Mouse (Mus musculus): ENCODE measurements around the gene Asb11. TPM values are rescaled to one million over a fixed set of nuclear protein-coding genes. Genes with fewer than 3 reads are reported as not detected.

Gene Asb11
- not detected in 2 replicates for polyA plus RNA-seq (2016; fragmentation: Nextera tagmentation; extraction: Ambion mirVana)

DNA sequence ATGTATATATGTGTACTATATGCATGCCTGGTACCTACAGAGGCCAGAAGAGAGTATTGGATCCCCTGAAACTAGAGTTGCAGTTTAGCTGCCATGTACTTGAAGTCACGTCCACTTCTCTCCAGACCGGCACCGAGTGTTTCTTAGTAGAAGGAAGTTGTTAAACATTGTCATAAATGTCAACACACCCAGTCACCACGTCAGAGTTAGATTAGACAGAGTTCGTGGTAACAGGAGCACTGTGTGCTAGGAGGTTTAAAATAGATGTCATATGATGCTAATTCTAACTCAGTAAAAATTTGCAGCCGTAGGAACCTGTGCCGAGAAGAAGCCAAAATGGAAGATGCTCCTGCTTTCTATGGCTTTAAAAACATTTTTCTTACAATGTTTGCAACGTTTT, at the start of gene Asb11:
Asb11 (plus strand) TSS at position 286 of the 400 bp plus-strand sequence.
- Histone ChIP-seq H3K4me1 (peaks cover 6% of the 10 kb centered on the region; the same call in 1 of the 2 replicates), H3K9me3 (replicated peaks) (no peaks in the 10 kb centered on the region), H3K4me2 (no peak within 1 kb of the TSS), H3K36me3 (peaks cover 26% of the 10 kb centered on the region), H3K27me3 (replicated peaks) (no peaks in the 10 kb centered on the region), H3K27ac (no peak within 1 kb of the TSS), H3K9ac (no peak within 1 kb of the TSS), H3K4me3 (no peak within 1 kb of the TSS)
- WGBS (ENCODE audit: insufficient replicate concordance): 60% methylated on average over 8 of the region's 8 CpGs
- no peak for ATAC-seq

DNA sequence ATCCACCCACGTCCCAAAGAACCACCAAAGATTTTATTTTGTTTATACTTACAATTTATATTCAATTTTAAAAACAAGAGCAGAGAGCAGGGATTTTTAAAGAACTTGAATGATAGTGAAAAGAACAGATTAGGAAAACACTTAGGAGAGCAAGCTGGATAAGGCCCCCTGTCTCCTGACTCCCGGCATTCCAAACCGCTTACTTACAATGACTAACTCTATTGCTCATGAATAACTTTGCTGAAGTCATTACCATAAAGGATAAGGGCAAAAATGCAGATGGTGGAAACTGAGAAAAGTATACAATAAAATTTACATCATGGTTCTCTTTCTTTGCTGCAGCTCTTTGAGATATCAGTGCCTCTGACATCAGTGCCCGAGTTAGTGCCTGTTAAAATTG, 42.7 kb upstream of the Asb11 start:
- Histone ChIP-seq H3K9me3 (replicated peaks) (no peaks in the 10 kb centered on the region), H3K4me2 (no peak overlapping the region), H3K4me1 (no peaks in the 10 kb centered on the region), H3K9ac (no peak overlapping the region), H3K27ac (no peak overlapping the region), H3K4me3 (no peak overlapping the region), H3K27me3 (replicated peaks) (0 out of 2 replicates have a peak, but pooled peaks cover 4% of the 10 kb centered on the region), H3K36me3 (no peaks in the 10 kb centered on the region)
- WGBS (ENCODE audit: insufficient replicate concordance): 74% methylated on average over 4 of the region's 4 CpGs
- no peak for ATAC-seq

DNA sequence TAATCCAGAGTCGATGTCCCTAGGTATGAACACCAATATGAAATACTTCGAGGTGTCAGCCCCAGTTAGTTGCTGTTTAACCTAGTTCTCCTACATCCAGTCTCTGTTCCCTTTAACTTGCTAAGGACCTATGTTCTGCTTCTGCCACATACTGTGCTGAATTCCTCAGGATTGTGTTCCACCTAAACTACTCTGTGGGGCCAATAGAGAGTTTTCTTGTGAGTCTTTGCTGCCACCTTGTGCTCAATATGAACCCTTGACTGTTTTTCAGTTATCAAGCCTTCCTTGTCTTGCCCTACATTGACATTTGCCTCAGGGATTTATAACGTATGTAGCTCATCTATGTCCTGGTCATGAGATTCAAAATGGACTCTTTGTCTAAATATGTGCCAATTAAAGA, 38.3 kb upstream of the Asb11 start:
- WGBS (ENCODE audit: insufficient replicate concordance): 45% methylated on average over 3 of the region's 3 CpGs
- Histone ChIP-seq H3K4me1 (no peaks in the 10 kb centered on the region), H3K27ac (no peak overlapping the region), H3K9ac (no peak overlapping the region), H3K27me3 (replicated peaks) (no peaks in the 10 kb centered on the region), H3K4me2 (no peak overlapping the region), H3K36me3 (no peaks in the 10 kb centered on the region), H3K4me3 (no peak overlapping the region), H3K9me3 (replicated peaks) (no peaks in the 10 kb centered on the region)
- ATAC-seq: no peak

DNA sequence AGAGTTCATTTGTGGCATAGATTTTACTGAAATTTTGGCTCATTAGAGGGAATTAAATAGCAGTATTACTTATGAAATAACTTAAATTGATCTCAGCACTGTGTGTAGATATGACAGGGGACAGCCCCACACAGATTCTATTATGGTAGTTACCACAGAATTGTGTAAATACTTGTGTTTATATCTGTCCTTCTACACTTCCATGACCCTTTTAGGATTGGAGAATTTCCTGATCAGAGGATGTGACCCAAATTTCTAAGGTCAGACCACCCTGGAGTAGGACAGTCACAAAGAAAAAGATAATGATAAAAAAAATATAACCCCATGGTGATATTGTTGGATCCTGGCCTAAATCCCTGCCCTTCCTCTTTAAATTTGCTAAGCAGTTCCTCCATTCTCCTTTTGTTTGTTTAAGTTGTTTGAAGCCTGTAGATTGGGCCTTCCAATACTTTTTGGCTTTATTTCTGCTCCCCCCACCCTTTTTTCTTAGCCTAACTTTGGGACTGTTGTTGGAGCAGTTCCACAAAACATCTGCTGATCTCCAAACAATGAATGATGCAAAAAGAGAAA, 31.6 kb upstream of the Asb11 start:
- Histone ChIP-seq H3K9me3 (replicated peaks) (no peaks in the 10 kb centered on the region), H3K36me3 (no peaks in the 10 kb centered on the region), H3K27ac (no peak overlapping the region), H3K27me3 (replicated peaks) (0 out of 2 replicates have a peak, but pooled peaks cover 3% of the 10 kb centered on the region), H3K9ac (no peak overlapping the region), H3K4me1 (no peaks in the 10 kb centered on the region), H3K4me2 (no peak overlapping the region), H3K4me3 (no peak overlapping the region)
- no peak for ATAC-seq

DNA sequence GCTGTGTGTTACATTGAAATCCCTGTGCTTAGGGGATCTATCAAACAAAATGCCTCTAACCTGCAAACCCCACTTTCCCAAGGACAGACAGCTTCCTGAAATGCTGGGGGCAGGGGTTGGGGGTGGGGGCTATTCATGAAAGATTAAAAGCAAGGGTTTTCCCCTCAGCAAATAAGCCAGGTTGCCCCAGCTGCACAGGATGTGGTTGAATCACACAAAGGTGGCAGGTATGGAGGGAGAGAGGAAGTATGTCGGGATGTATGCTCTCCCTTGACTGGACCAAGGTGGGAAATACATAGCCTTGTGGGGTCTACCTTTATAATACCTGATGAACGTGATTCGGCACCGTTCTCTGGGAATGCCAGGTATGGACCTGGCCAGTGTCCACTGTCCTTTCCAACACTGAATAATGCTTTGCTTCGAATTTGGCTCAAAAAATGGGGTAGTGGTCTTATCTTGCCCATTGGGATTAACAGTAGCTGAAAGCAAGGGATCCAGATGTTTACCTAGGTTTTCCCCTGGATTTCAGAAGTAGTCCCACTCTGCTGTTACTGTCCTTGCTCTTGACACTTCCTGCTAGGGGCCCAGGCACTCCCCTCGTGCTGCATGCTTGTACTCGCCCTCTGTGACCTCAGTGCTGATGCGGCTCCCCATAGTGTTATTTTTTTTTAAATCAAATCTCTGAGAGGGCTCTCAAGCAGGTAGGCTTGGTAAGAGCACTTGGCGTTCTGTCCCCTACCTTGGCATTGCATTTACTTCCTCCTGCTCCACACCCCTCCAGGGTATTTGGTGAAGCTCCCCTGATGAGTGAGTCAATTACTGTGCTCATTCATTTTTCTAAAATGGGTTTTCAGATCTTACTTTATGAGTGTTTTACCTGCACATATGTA, 30.4 kb upstream of the Asb11 start:
- no peaks in the 10 kb centered on the region for H3K4me1 ChIP-seq
- no peak for ATAC-seq
- 63% methylated on average over 9 of the region's 9 CpGs for whole genome bisulfite sequencing (ENCODE audit: insufficient replicate concordance)
- H3K9me3 ChIP-seq (replicated peaks): no peaks in the 10 kb centered on the region
- H3K9ac ChIP-seq: no peak overlapping the region
- no peak overlapping the region for H3K4me2 ChIP-seq
- H3K27ac ChIP-seq: no peak overlapping the region
- H3K4me3 ChIP-seq: no peak overlapping the region
- 0 out of 2 replicates have a peak, but pooled peaks cover 3% of the 10 kb centered on the region for H3K27me3 ChIP-seq (replicated peaks)
- H3K36me3 ChIP-seq: no peaks in the 10 kb centered on the region

DNA sequence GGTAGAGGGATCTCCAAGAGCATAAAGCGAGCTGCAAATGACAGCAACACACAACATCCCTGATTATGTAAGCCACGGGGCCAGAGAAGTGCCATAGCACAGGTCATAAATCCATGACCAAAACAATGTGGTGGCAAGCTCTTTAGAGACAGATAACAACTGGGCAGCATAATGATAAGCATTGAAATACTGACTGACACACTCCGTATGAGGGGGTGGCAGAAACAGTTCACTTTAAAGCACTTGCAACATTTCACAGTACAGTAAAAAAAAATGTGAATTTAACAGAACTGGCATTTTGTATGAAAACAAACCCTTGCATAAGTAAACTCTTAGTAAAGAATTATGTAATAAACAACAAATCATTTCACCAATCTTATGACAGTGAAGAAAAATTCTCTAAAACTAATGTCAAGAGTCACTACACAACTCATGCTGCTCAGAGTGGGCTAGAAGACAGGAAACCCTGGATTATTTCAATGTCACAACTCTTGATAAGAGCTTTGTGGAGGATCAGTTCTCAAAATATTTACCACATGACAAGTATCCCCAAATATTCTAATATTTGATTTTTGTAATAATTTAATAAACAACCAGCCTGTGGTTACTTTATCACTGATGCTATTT, 28.4 kb upstream of the Asb11 start:
- Histone ChIP-seq H3K9me3 (replicated peaks) (no peaks in the 10 kb centered on the region), H3K36me3 (no peaks in the 10 kb centered on the region), H3K27ac (no peak overlapping the region), H3K9ac (no peak overlapping the region), H3K27me3 (replicated peaks) (0 out of 2 replicates have a peak, but pooled peaks cover 3% of the 10 kb centered on the region), H3K4me3 (no peak overlapping the region), H3K4me2 (no peak overlapping the region), H3K4me1 (no peaks in the 10 kb centered on the region)
- ATAC-seq: no peak
- WGBS (ENCODE audit: insufficient replicate concordance): 44% methylated on average over 3 of the region's 3 CpGs

DNA sequence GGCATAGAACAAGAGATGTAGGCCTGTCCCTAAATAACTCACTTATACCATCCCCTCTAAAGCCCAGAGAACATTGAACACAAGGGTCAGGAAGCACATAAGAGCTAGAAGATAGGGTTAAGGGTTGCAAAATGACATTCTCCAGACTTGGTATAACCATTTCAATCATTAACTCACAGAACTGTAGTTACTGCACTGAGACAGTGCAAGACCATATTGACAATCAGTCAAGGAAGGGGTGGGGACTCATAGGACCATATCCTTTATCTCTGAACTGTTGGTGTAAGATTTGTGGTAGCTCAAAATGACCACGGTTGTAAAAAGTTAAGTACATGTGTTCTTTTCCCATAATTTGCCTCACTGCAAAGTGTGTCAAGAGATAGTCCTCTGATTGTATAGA, 26.2 kb upstream of the Asb11 start:
- WGBS (ENCODE audit: insufficient replicate concordance): 27% methylated on average over 1 of the region's 1 CpGs
- Histone ChIP-seq H3K9ac (no peak overlapping the region), H3K4me1 (no peaks in the 10 kb centered on the region), H3K4me3 (no peak overlapping the region), H3K27ac (no peak overlapping the region), H3K27me3 (replicated peaks) (0 out of 2 replicates have a peak, but pooled peaks cover 3% of the 10 kb centered on the region), H3K4me2 (no peak overlapping the region), H3K36me3 (no peaks in the 10 kb centered on the region), H3K9me3 (replicated peaks) (no peaks in the 10 kb centered on the region)
- ATAC-seq: no peak

DNA sequence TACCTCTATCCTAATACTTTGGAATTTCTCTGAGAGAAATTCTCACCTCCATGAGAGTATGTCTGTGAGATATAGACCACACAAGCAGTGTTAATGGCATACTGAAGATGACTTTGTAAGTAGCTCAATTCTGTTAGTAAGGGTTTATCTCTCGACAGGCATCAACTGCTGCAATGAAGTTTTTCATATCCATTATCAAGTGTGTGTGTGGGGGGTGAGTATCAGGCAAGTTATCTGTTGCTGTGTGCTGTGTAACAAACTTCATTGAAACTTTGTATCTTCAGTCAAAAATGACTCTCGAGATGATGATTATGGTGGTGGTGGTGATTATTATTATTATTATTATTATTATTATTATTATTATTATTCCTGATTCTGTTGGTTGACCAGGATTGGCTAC, 20.0 kb upstream of the Asb11 start:
- H3K27ac ChIP-seq: no peak overlapping the region
- no peaks in the 10 kb centered on the region for H3K9me3 ChIP-seq (replicated peaks)
- 43% methylated on average over 2 of the region's 2 CpGs for WGBS (ENCODE audit: insufficient replicate concordance)
- no peak for ATAC-seq
- no peak overlapping the region for H3K4me2 ChIP-seq
- H3K4me1 ChIP-seq: peaks cover 17% of the 10 kb centered on the region
- H3K27me3 ChIP-seq (replicated peaks): no peaks in the 10 kb centered on the region
- H3K36me3 ChIP-seq: no peaks in the 10 kb centered on the region
- no peak overlapping the region for H3K4me3 ChIP-seq
- no peak overlapping the region for H3K9ac ChIP-seq

DNA sequence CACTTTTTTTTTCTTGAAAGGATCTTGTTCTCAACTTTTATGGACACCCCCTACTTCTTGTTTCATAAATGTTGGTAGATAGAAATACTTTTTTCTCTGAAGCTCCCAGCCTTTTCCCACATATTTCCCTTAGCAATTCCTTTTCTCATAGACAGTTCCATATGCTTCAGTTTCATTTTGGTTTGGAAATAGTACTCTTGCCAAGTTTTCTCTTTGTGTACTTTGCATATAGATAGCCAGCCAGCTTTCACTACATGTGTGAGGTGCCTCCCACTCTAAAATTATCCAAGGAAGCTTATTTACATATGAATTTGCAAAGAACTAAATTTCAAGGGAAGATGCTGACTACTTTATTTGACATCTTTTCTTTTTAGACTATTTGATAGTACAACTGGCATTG, 18.8 kb upstream of the Asb11 start:
- H3K9ac ChIP-seq: no peak overlapping the region
- no peak overlapping the region for H3K4me3 ChIP-seq
- H3K27ac ChIP-seq: no peak overlapping the region
- no peak overlapping the region for H3K4me2 ChIP-seq
- H3K9me3 ChIP-seq (replicated peaks): no peaks in the 10 kb centered on the region
- H3K36me3 ChIP-seq: peaks cover 7% of the 10 kb centered on the region
- ATAC-seq: no peak
- peaks cover 21% of the 10 kb centered on the region for H3K4me1 ChIP-seq
- H3K27me3 ChIP-seq (replicated peaks): no peaks in the 10 kb centered on the region

DNA sequence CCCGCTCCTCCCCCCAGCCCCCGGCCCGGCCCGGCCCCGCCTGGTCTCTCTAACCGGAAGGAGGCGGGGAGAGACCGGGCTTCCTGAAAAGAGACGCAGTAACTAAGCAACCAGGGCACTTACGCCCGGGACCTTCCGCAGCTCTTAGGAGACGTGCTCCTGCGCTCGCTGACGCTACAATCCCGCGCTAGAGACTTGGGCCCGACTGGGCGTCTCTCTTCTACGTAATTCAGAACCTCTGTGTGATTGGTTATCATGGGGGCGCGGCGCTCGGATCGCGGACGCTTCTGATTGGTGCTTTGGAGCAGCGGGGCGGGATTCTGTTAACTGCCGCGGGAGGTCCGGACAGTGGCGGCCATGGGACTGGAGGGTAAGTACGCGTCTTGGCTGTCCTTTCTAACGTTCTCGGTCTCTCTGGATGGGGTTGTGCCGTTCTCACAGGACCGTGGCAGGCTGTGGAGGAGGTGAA, 17.3 kb upstream of the Asb11 start, which contains the start of gene Piga:
Piga (plus strand) TSS at position 317 of the 469 bp plus-strand sequence.
- 5% methylated on average over 38 of the region's 40 CpGs for WGBS (ENCODE audit: insufficient replicate concordance)
- Histone ChIP-seq H3K9me3 (replicated peaks) (no peaks in the 10 kb centered on the region), H3K9ac (peak within 1 kb of the TSS; percentile 78), H3K4me1 (peaks cover 26% of the 10 kb centered on the region), H3K27me3 (replicated peaks) (no peaks in the 10 kb centered on the region), H3K27ac (peak within 1 kb of the TSS; percentile 85), H3K36me3 (peaks cover 18% of the 10 kb centered on the region), H3K4me3 (peak within 1 kb of the TSS; percentile 71), H3K4me2 (peak within 1 kb of the TSS; percentile 72)
- peak; percentile 96 for ATAC-seq

DNA sequence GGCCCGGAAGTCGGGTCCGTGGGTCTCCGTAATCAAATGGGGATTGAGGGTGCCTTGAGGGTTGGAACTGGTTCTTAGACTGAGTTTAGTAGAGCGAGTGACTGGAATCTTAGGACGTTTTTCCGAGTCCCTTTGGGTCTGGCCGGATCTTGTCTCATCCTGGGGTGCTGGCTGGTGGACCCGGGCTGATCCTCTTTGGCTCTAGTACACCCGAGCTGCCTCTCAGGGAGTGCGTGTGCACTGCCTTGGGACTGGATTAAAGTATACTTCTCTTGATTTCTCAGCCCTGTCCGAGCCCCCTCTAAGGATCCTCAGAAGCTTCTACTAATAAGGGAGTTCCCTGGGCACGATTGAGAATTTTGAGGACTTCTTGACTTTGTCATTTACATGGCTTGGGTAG, 16.8 kb upstream of the Asb11 start:
- H3K9me3 ChIP-seq (replicated peaks): no peaks in the 10 kb centered on the region
- H3K4me2 ChIP-seq: peak overlapping the region; percentile 72
- peak; percentile 33 for ATAC-seq
- peak overlapping the region; percentile 78 for H3K9ac ChIP-seq
- H3K27me3 ChIP-seq (replicated peaks): no peaks in the 10 kb centered on the region
- peaks cover 18% of the 10 kb centered on the region for H3K36me3 ChIP-seq
- peaks cover 27% of the 10 kb centered on the region for H3K4me1 ChIP-seq
- peak overlapping the region; percentile 85 for H3K27ac ChIP-seq
- H3K4me3 ChIP-seq: peak overlapping the region; percentile 71
- 4% methylated on average over 13 of the region's 13 CpGs for WGBS (ENCODE audit: insufficient replicate concordance)

DNA sequence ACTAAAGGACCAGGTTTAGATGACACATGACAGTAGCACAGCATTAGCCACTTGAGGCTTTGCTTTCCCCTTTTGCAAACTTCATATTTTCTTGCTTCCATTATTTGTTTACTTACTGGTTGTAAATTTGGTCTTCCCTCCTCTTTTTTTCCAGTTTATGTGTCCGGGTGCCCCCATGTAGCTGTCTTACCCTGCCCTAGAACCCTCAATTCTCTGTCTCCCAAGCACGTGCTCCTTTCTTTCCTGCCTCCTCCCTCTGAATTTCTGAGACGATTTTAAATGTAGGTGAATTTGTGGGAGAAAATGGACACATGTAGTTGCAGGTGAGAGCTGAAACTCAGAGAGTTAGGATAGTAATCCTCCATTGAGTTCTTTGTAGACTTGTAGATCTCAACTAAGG, 16.3 kb upstream of the Asb11 start:
- WGBS (ENCODE audit: insufficient replicate concordance): 29% methylated on average over 3 of the region's 3 CpGs
- H3K27me3 ChIP-seq (replicated peaks): no peaks in the 10 kb centered on the region
- peak overlapping the region; percentile 71 for H3K4me3 ChIP-seq
- H3K9me3 ChIP-seq (replicated peaks): no peaks in the 10 kb centered on the region
- H3K4me1 ChIP-seq: peaks cover 33% of the 10 kb centered on the region
- peak overlapping the region; percentile 78 for H3K9ac ChIP-seq
- ATAC-seq: no peak
- peaks cover 22% of the 10 kb centered on the region for H3K36me3 ChIP-seq
- peak overlapping the region; percentile 72 for H3K4me2 ChIP-seq
- H3K27ac ChIP-seq: 0 out of 2 replicates have a peak overlapping the region, but pooled peaks have one; percentile 48
